Mouse (Mus musculus) kidney, adult 9 months (tissue): ENCODE measurements around the gene Rsl1d1.
A peak's percentile ranks its signal among the peaks of the same experiment; 100 is the strongest.

Experiments used
- DNase-seq: peaks from one replicate; pipeline ENCODE4 v3.0.0; 2022

Rsl1d1 gene

GRCm38 (mm10) chr16:11202571-11203554, at the start of gene Rsl1d1:
Gene Rsl1d1 (minus strand): TSS chr16:11203331.
- peak; percentile 94 for DNase-seq

GRCm38 (mm10) chr16:11247791-11248190, 44.7 kb upstream of the Rsl1d1 start:
- no peak for DNase-seq

GRCm38 (mm10) chr16:11245767-11246166, 42.6 kb upstream of the Rsl1d1 start:
- no peak for DNase-seq

GRCm38 (mm10) chr16:11242401-11242800, 39.3 kb upstream of the Rsl1d1 start:
- DNase-seq, result peak; percentile 58

- no peak for DNase-seq
These were observed 14.7 kb upstream of the Rsl1d1 start for GRCm38 (mm10) chr16:11217801-11218200.

GRCm38 (mm10) chr16:11203600-11204390, 664 bp upstream of the Rsl1d1 start:
- no peak for DNase-seq

- no peak for DNase-seq
These were observed 1.3 kb downstream of the Rsl1d1 start for GRCm38 (mm10) chr16:11201740-11202394.

- no peak for DNase-seq
These were observed 2.9 kb downstream of the Rsl1d1 start for GRCm38 (mm10) chr16:11200247-11200646.

GRCm38 (mm10) chr16:11198467-11198866, 4.7 kb downstream of the Rsl1d1 start:
- no peak for DNase-seq

- no peak for DNase-seq
These were observed 6.1 kb downstream of the Rsl1d1 start for GRCm38 (mm10) chr16:11197052-11197451.

- DNase-seq, result no peak
These were observed 9.9 kb downstream of the Rsl1d1 start for GRCm38 (mm10) chr16:11193231-11193630.

GRCm38 (mm10) chr16:11190150-11190549, 13.0 kb downstream of the Rsl1d1 start:
- DNase-seq, result no peak

- DNase-seq, result no peak
These were observed 25.7 kb downstream of the Rsl1d1 start for GRCm38 (mm10) chr16:11177404-11177803.

- DNase-seq, result no peak
These were observed 26.3 kb downstream of the Rsl1d1 start for GRCm38 (mm10) chr16:11176884-11177244.

- peak; percentile 91 for DNase-seq
These were observed 26.8 kb downstream of the Rsl1d1 start, which contains the start of gene Zc3h7a for GRCm38 (mm10) chr16:11176208-11176883. Gene Zc3h7a (minus strand): TSS chr16:11176393.

- DNase-seq, result peak; percentile 75
These were observed 27.5 kb downstream of the Rsl1d1 start for GRCm38 (mm10) chr16:11175489-11176207.

GRCm38 (mm10) chr16:11175100-11175488, 28.0 kb downstream of the Rsl1d1 start:
- DNase-seq, result no peak

GRCm38 (mm10) chr16:11174671-11175081, 28.5 kb downstream of the Rsl1d1 start:
- peak; percentile 67 for DNase-seq

- no peak for DNase-seq
These were observed 31.5 kb downstream of the Rsl1d1 start for GRCm38 (mm10) chr16:11171679-11172078.

- DNase-seq, result no peak
These were observed 36.7 kb downstream of the Rsl1d1 start for GRCm38 (mm10) chr16:11166431-11166830.

- peak; percentile 49 for DNase-seq
These were observed 38.4 kb downstream of the Rsl1d1 start for GRCm38 (mm10) chr16:11164695-11165255.
